ENCODE assay signal across 18 mouse cellular contexts in the genomic region with DNA sequence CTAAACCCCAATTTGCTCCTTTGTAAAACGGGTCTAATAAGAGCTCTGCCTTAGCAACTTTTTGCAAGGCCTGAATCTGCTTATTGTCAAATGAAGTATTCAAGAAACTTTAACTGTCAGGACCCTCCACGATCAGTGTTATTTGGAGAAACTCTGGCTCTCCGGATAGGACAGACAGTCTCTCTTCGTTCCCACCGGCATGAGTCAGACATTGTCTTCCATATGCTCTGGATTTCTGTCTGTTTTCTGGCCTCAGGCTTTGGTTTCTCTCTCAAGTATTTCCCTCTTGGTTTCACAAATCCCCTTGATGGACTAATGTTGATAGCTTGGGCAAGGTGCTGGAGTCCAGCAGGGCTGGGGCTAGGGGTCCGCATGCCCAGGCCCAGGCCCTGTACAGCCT. TPM values are rescaled to one million over a fixed set of nuclear protein-coding genes. Genes with fewer than 3 reads are reported as not detected.
"Had no signal": no experiment of that assay in that cellular context is flagged by ENCODE, and none has a peak within 500 bp of the region (broad histone marks: within the 10 kb centered on the region; RNA-seq: fewer than 3 reads in every experiment).

No protein-coding gene starts in this region.

- H3K4me2 ChIP-seq: lung, embryonic 14.5 days; midbrain, embryonic 12.5 days; neural tube, embryonic 13.5 days; neural tube, embryonic 15.5 days; stomach, embryonic 15.5 days had no signal

- H3K36me3 ChIP-seq: midbrain, embryonic 10.5 days; midbrain, embryonic 12.5 days; neural tube, embryonic 13.5 days; neural tube, embryonic 15.5 days; stomach, embryonic 15.5 days had no signal

- ATAC-seq: midbrain, embryonic 16.5 days had no signal

- H3K9ac ChIP-seq: lung, embryonic 14.5 days; midbrain, embryonic 12.5 days; neural tube, embryonic 13.5 days; neural tube, embryonic 15.5 days; stomach, embryonic 15.5 days had no signal

- H3K27ac ChIP-seq: midbrain, embryonic 10.5 days; midbrain, embryonic 12.5 days; neural tube, embryonic 13.5 days; neural tube, embryonic 15.5 days; stomach, embryonic 15.5 days; stomach, postnatal 0 days had no signal

- H3K4me3 ChIP-seq: midbrain, embryonic 10.5 days; midbrain, embryonic 12.5 days; myocyte; neural tube, embryonic 13.5 days; neural tube, embryonic 15.5 days; stomach, embryonic 15.5 days had no signal

- H3K4me1 ChIP-seq: midbrain, embryonic 10.5 days; neural tube, embryonic 13.5 days; neural tube, embryonic 15.5 days; stomach, embryonic 15.5 days had no signal

- DNase-seq: lung, adult 18-20 months; lung, embryonic 14.5 days; lung, postnatal 10 days; lung, postnatal 4 days; midbrain, embryonic 14.5 days; thymus, adult 2 months; thymus, postnatal 25 days; thymus, postnatal 4 days had no signal

- H3K9me3 ChIP-seq: midbrain, embryonic 10.5 days; midbrain, embryonic 12.5 days; neural tube, embryonic 13.5 days; neural tube, embryonic 15.5 days; stomach, embryonic 15.5 days had no signal

- H3K27me3 ChIP-seq: midbrain, embryonic 12.5 days; neural tube, embryonic 13.5 days; stomach, embryonic 15.5 days had no signal

RNA-seq across cellular contexts. Expression of a gene that starts 59.3 kb away (rescaled TPM):
- total RNA-seq: megakaryocyte, adult 5-6 weeks; megakaryocyte-erythroid progenitor cell, adult 5-6 weeks had no signal
- polyA plus RNA-seq: myocyte had no signal
